Mouse (Mus musculus) hindbrain, embryonic 10.5 days (tissue): ENCODE measurements around the gene Gkap1. TPM values are rescaled to one million over a fixed set of nuclear protein-coding genes. Genes with fewer than 3 reads are reported as not detected.

Source experiments
- DNase-seq: peaks from one replicate; pipeline ENCODE4 v3.0.0-alpha.2; 2017; ENCODE audit warnings: low spot score
- H3K27ac ChIP-seq: fragments of 300-500 bp; sonication (generic); 2 replicates; pipeline ENCODE4 v1.5.1; 2016; ENCODE audit warnings: mild to moderate bottlenecking, moderate library complexity
- H3K27me3 ChIP-seq: fragments of 300-500 bp; sonication (generic); 2 replicates; pipeline ENCODE4 v1.6.1; 2016; ENCODE audit warnings: mild to moderate bottlenecking; ENCODE audit not compliant: poor library complexity, insufficient read depth, severe bottlenecking
- H3K36me3 ChIP-seq: fragments of 300-500 bp; sonication (generic); 2 replicates; pipeline ENCODE4 v1.6.1; 2016; ENCODE audit warnings: mild to moderate bottlenecking, moderate library complexity
- H3K4me1 ChIP-seq: fragments of 300-500 bp; sonication (generic); replicated peaks from 2 replicates; pipeline ENCODE4 v1.6.1; 2016; ENCODE audit warnings: mild to moderate bottlenecking
- H3K4me3 ChIP-seq: fragments of 300-500 bp; sonication (generic); 2 replicates; pipeline ENCODE4 v1.5.1; 2016; ENCODE audit warnings: mild to moderate bottlenecking, moderate library complexity
- H3K9me3 ChIP-seq: fragments of 300-500 bp; sonication (generic); 2 replicates; pipeline ENCODE4 v1.6.1; 2016; ENCODE audit warnings: mild to moderate bottlenecking, moderate library complexity
- WGBS: fragments of 180-500 bp; shearing (Covaris S2); methylation state at CpG from one replicate; pipeline ENCODE4 v1.1.7; 2016; 5-methylcytosine and 5-hydroxymethylcytosine counted together
- polyA plus RNA-seq: library from polyadenylated mRNA; unstranded; fragments of >200 nt; fragmentation: Nextera tagmentation; extraction: Ambion mirVana; gene quantifications from 2 replicates; pipeline ENCODE4 v1.2.1, GENCODE M21; 2016

The Gkap1 gene
- polyA plus RNA-seq, 1 experiment from 2014 or later = 23.2 TPM

- no peaks in the 10 kb centered on the region for H3K27me3 ChIP-seq
Observed at GRCm38 (mm10) chr13:58210441-58210840, 65.1 kb downstream of the Gkap1 start.

GRCm38 (mm10) chr13:58206084-58206483, 69.4 kb downstream of the Gkap1 start:
- WGBS = 93% methylated on average over 4 of the region's 4 CpGs
- Histone ChIP-seq H3K4me3 (no peak overlapping the region), H3K27me3 (no peaks in the 10 kb centered on the region), H3K36me3 (peaks cover 4% of the 10 kb centered on the region; the same call in 1 of the 2 replicates), H3K9me3 (no peaks in the 10 kb centered on the region), H3K27ac (no peak overlapping the region), H3K4me1 (no peaks in the 10 kb centered on the region)
- DNase-seq = no peak

More at GRCm38 (mm10) chr13:58210441-58210840, 65.1 kb downstream of the Gkap1 start:
- 84% methylated on average over 5 of the region's 5 CpGs for WGBS
- DNase-seq = no peak
- H3K4me3 ChIP-seq = no peak overlapping the region
- H3K36me3 ChIP-seq = peaks cover 4% of the 10 kb centered on the region; the same call in 1 of the 2 replicates
- H3K9me3 ChIP-seq = no peaks in the 10 kb centered on the region
- no peak overlapping the region for H3K27ac ChIP-seq
- peaks cover 22% of the 10 kb centered on the region for H3K4me1 ChIP-seq

- no peak for DNase-seq
- Histone ChIP-seq H3K27me3 (no peaks in the 10 kb centered on the region), H3K4me1 (no peaks in the 10 kb centered on the region), H3K4me3 (no peak overlapping the region), H3K36me3 (peaks cover 4% of the 10 kb centered on the region; the same call in 1 of the 2 replicates), H3K27ac (no peak overlapping the region), H3K9me3 (no peaks in the 10 kb centered on the region)
- WGBS = 74% methylated on average over 4 of the region's 4 CpGs
Observed at GRCm38 (mm10) chr13:58204986-58205385, 70.5 kb downstream of the Gkap1 start.

- DNase-seq = no peak
- H3K4me3 ChIP-seq = no peak overlapping the region
- peaks cover 4% of the 10 kb centered on the region; the same call in 1 of the 2 replicates for H3K36me3 ChIP-seq
- WGBS = 94% methylated on average over 3 of the region's 3 CpGs
- no peaks in the 10 kb centered on the region for H3K9me3 ChIP-seq
- no peak overlapping the region for H3K27ac ChIP-seq
- H3K4me1 ChIP-seq = no peaks in the 10 kb centered on the region
- no peaks in the 10 kb centered on the region for H3K27me3 ChIP-seq
Observed at GRCm38 (mm10) chr13:58204202-58204601, 71.3 kb downstream of the Gkap1 start.

- Histone ChIP-seq H3K9me3 (no peaks in the 10 kb centered on the region), H3K27me3 (no peaks in the 10 kb centered on the region), H3K4me1 (no peaks in the 10 kb centered on the region), H3K27ac (no peak overlapping the region), H3K4me3 (no peak overlapping the region), H3K36me3 (peaks cover 8% of the 10 kb centered on the region)
- WGBS = 94% methylated on average over 1 of the region's 1 CpGs
- DNase-seq = no peak
Observed at GRCm38 (mm10) chr13:58202903-58203302, 72.6 kb downstream of the Gkap1 start.

GRCm38 (mm10) chr13:58201908-58202307, 73.6 kb downstream of the Gkap1 start:
- Histone ChIP-seq H3K27me3 (no peaks in the 10 kb centered on the region), H3K27ac (no peak overlapping the region), H3K9me3 (no peaks in the 10 kb centered on the region), H3K4me3 (no peak overlapping the region), H3K36me3 (peaks cover 18% of the 10 kb centered on the region), H3K4me1 (no peaks in the 10 kb centered on the region)
- 96% methylated on average over 3 of the region's 3 CpGs for WGBS
- no peak for DNase-seq

GRCm38 (mm10) chr13:58201343-58201742, 74.2 kb downstream of the Gkap1 start:
- H3K27ac ChIP-seq = no peak overlapping the region
- 91% methylated on average over 6 of the region's 6 CpGs for WGBS
- H3K4me3 ChIP-seq = no peak overlapping the region
- peaks cover 20% of the 10 kb centered on the region for H3K36me3 ChIP-seq
- no peaks in the 10 kb centered on the region for H3K27me3 ChIP-seq
- no peak for DNase-seq
- no peaks in the 10 kb centered on the region for H3K4me1 ChIP-seq
- H3K9me3 ChIP-seq = no peaks in the 10 kb centered on the region

- DNase-seq = no peak
- H3K27ac ChIP-seq = no peak overlapping the region
- no peaks in the 10 kb centered on the region for H3K27me3 ChIP-seq
- no peaks in the 10 kb centered on the region for H3K9me3 ChIP-seq
- WGBS = 93% methylated on average over 7 of the region's 7 CpGs
- no peak overlapping the region for H3K4me3 ChIP-seq
- no peaks in the 10 kb centered on the region for H3K4me1 ChIP-seq
- peaks cover 48% of the 10 kb centered on the region for H3K36me3 ChIP-seq
Observed at GRCm38 (mm10) chr13:58197981-58198640, 77.4 kb downstream of the Gkap1 start.

GRCm38 (mm10) chr13:58197211-58197610, 78.3 kb downstream of the Gkap1 start:
- DNase-seq = no peak
- H3K27ac ChIP-seq = no peak overlapping the region
- 83% methylated on average over 3 of the region's 3 CpGs for whole genome bisulfite sequencing

GRCm38 (mm10) chr13:58194908-58195307, 80.6 kb downstream of the Gkap1 start:
- 80% methylated on average over 3 of the region's 3 CpGs for WGBS
- Histone ChIP-seq H3K27ac (no peak overlapping the region), H3K9me3 (no peaks in the 10 kb centered on the region), H3K4me1 (no peaks in the 10 kb centered on the region), H3K36me3 (peaks cover 78% of the 10 kb centered on the region), H3K27me3 (no peaks in the 10 kb centered on the region), H3K4me3 (no peak overlapping the region)
- no peak for DNase-seq

More at GRCm38 (mm10) chr13:58197211-58197610, 78.3 kb downstream of the Gkap1 start:
- H3K4me1 ChIP-seq = no peaks in the 10 kb centered on the region
- H3K9me3 ChIP-seq = no peaks in the 10 kb centered on the region
- H3K27me3 ChIP-seq = no peaks in the 10 kb centered on the region
- peaks cover 57% of the 10 kb centered on the region for H3K36me3 ChIP-seq
- no peak overlapping the region for H3K4me3 ChIP-seq

- WGBS = 95% methylated on average over 3 of the region's 3 CpGs
- peaks cover 87% of the 10 kb centered on the region for H3K36me3 ChIP-seq
Observed at GRCm38 (mm10) chr13:58193221-58193620, 82.3 kb downstream of the Gkap1 start.

GRCm38 (mm10) chr13:58192146-58192545, 83.4 kb downstream of the Gkap1 start:
- WGBS = 95% methylated on average over 6 of the region's 6 CpGs
- H3K27me3 ChIP-seq = no peaks in the 10 kb centered on the region
- DNase-seq = no peak

More at GRCm38 (mm10) chr13:58193221-58193620, 82.3 kb downstream of the Gkap1 start:
- Histone ChIP-seq H3K4me1 (no peaks in the 10 kb centered on the region), H3K27me3 (no peaks in the 10 kb centered on the region), H3K4me3 (no peak overlapping the region), H3K9me3 (no peaks in the 10 kb centered on the region), H3K27ac (no peak overlapping the region)
- no peak for DNase-seq

GRCm38 (mm10) chr13:58191516-58191915, 84.0 kb downstream of the Gkap1 start:
- H3K27ac ChIP-seq = no peak overlapping the region
- H3K4me3 ChIP-seq = no peak overlapping the region
- no peak for DNase-seq
- no peaks in the 10 kb centered on the region for H3K27me3 ChIP-seq
- H3K36me3 ChIP-seq = peaks cover 85% of the 10 kb centered on the region
- no peaks in the 10 kb centered on the region for H3K9me3 ChIP-seq
- 99% methylated on average over 14 of the region's 14 CpGs for WGBS
- H3K4me1 ChIP-seq = no peaks in the 10 kb centered on the region

More at GRCm38 (mm10) chr13:58192146-58192545, 83.4 kb downstream of the Gkap1 start:
- H3K9me3 ChIP-seq = no peaks in the 10 kb centered on the region
- H3K4me1 ChIP-seq = no peaks in the 10 kb centered on the region
- H3K4me3 ChIP-seq = no peak overlapping the region
- no peak overlapping the region for H3K27ac ChIP-seq
- H3K36me3 ChIP-seq = peaks cover 85% of the 10 kb centered on the region
